Mouse (Mus musculus) lung, postnatal 0 days (tissue): ENCODE measurements around the gene Gm11639.

Source experiments
- CTCF ChIP-seq: IDR thresholded peaks from 2 replicates; pipeline ENCODE4 v1.5.1; 2016; ENCODE audit warnings: antibody characterized with exemption, mild to moderate bottlenecking
- EP300 ChIP-seq: IDR thresholded peaks from 2 replicates; pipeline ENCODE4 v1.6.1; 2016; ENCODE audit warnings: antibody characterized with exemption, mild to moderate bottlenecking, control low read depth

- TF ChIP-seq CTCF: no peak
- no peak for TF ChIP-seq EP300
These were observed 21.6 kb upstream of the Gm11639 start for GRCm38 (mm10) chr11:104663878-104664261.
